Mouse (Mus musculus) stomach, embryonic 15.5 days (tissue): ENCODE results near the gene Slc16a2. TPM values are rescaled to one million over a fixed set of nuclear protein-coding genes. Genes with fewer than 3 reads are reported as not detected.
A peak's percentile ranks its signal among the peaks of the same experiment; 100 is the strongest.
"Not testable (repeated sequence)": the region's sequence is repeated elsewhere in the genome, so short reads cannot be mapped to it uniquely, and the experiment has no call there.

ENCODE experiments used
- ATAC-seq: fragments of 200-750 bp; cut with Nextera tagmentation; 2 replicates; pipeline ENCODE4 v1.8.0; 2017; ENCODE audit warnings: low read depth, moderate number of reproducible peaks, moderate TSS enrichment; ENCODE audit not compliant: insufficient read depth, low FRiP score
- H3K27ac ChIP-seq: fragments of 300-500 bp; sonication (generic); 2 replicates; pipeline ENCODE4 v1.5.1; 2015; ENCODE audit warnings: mild to moderate bottlenecking, inconsistent platforms
- H3K27me3 ChIP-seq: fragments of 300-500 bp; sonication (generic); replicated peaks from 2 replicates; pipeline ENCODE4 v1.6.1; 2015; ENCODE audit warnings: inconsistent platforms
- H3K36me3 ChIP-seq: fragments of 300-500 bp; sonication (generic); 2 replicates; pipeline ENCODE4 v1.6.1; 2015; ENCODE audit warnings: inconsistent platforms
- H3K4me1 ChIP-seq: fragments of 300-500 bp; sonication (generic); 2 replicates; pipeline ENCODE4 v1.6.1; 2015; ENCODE audit warnings: inconsistent platforms
- H3K4me2 ChIP-seq: fragments of 300-500 bp; sonication (generic); 2 replicates; pipeline ENCODE4 v1.6.1; 2015; ENCODE audit warnings: mild to moderate bottlenecking, inconsistent platforms
- H3K4me3 ChIP-seq: fragments of 300-500 bp; sonication (generic); replicated peaks from 2 replicates; pipeline ENCODE4 v1.5.1; 2015; ENCODE audit warnings: inconsistent platforms
- H3K9ac ChIP-seq: fragments of 300-500 bp; sonication (generic); 2 replicates; pipeline ENCODE4 v1.6.1; 2015; ENCODE audit warnings: inconsistent platforms
- H3K9me3 ChIP-seq: fragments of 300-500 bp; sonication (generic); 2 replicates; pipeline ENCODE4 v1.6.1; 2016; ENCODE audit warnings: inconsistent platforms
- WGBS: fragments of 180-500 bp; shearing (Covaris S2); methylation state at CpG from one replicate; pipeline ENCODE4 v1.1.7; 2015; 5-methylcytosine and 5-hydroxymethylcytosine counted together
- polyA plus RNA-seq: library from polyadenylated mRNA; unstranded; fragments of >200 nt; fragmentation: Nextera tagmentation; extraction: Ambion mirVana; gene quantifications from 2 replicates; pipeline ENCODE4 v1.2.1, GENCODE M21; 2015

Gene Slc16a2
- polyA plus RNA-seq, 1 experiment from 2014 or later = 7.8 TPM

GRCm38 (mm10) chrX:103694787-103695164 lies 127.0 kb downstream of the Slc16a2 start:
- 0 out of 2 replicates have a peak, but pooled peaks have one; percentile 11 for ATAC-seq
- no peak overlapping the region for H3K27ac ChIP-seq
- H3K36me3 ChIP-seq = no peaks in the 10 kb centered on the region
- H3K9ac ChIP-seq = no peak overlapping the region; the same call in 1 of the 2 replicates
- H3K9me3 ChIP-seq = no peaks in the 10 kb centered on the region
- H3K27me3 ChIP-seq = peaks cover 21% of the 10 kb centered on the region
- no peaks in the 10 kb centered on the region for H3K4me1 ChIP-seq
- peak overlapping the region; percentile 41 for H3K4me3 ChIP-seq
- WGBS = 14% methylated on average over 17 of the region's 17 CpGs
- H3K4me2 ChIP-seq = peak overlapping the region; percentile 84

- Histone ChIP-seq H3K27me3 (peaks cover 21% of the 10 kb centered on the region), H3K4me3 (no peak overlapping the region; the same call in 1 of the 2 replicates), H3K27ac (no peak overlapping the region), H3K9me3 (no peaks in the 10 kb centered on the region), H3K9ac (no peak overlapping the region), H3K4me1 (no peaks in the 10 kb centered on the region), H3K4me2 (peak overlapping the region; percentile 84; the same call in 1 of the 2 replicates), H3K36me3 (no peaks in the 10 kb centered on the region)
- 42% methylated on average over 10 of the region's 10 CpGs for WGBS
- no peak for ATAC-seq
Observed at GRCm38 (mm10) chrX:103694381-103694780, 127.4 kb downstream of the Slc16a2 start.

- H3K4me1 ChIP-seq = no peaks in the 10 kb centered on the region
- no peaks in the 10 kb centered on the region for H3K9me3 ChIP-seq
- WGBS = 83% methylated on average over 5 of the region's 5 CpGs
- no peak overlapping the region for H3K9ac ChIP-seq
- no peak overlapping the region for H3K4me2 ChIP-seq
- H3K27me3 ChIP-seq = peaks cover 25% of the 10 kb centered on the region
- no peaks in the 10 kb centered on the region for H3K36me3 ChIP-seq
- ATAC-seq = no peak
- H3K4me3 ChIP-seq = no peak overlapping the region
- no peak overlapping the region for H3K27ac ChIP-seq
Observed at GRCm38 (mm10) chrX:103692916-103693315, 128.9 kb downstream of the Slc16a2 start.

GRCm38 (mm10) chrX:103688551-103688950 lies 133.2 kb downstream of the Slc16a2 start:
- 82% methylated on average over 2 of the region's 2 CpGs for WGBS
- peaks cover 11% of the 10 kb centered on the region; the same call in 1 of the 2 replicates for H3K27me3 ChIP-seq
- no peak overlapping the region for H3K4me3 ChIP-seq
- no peaks in the 10 kb centered on the region for H3K4me1 ChIP-seq
- no peak for ATAC-seq
- H3K36me3 ChIP-seq = no peaks in the 10 kb centered on the region
- no peak overlapping the region for H3K9ac ChIP-seq
- H3K9me3 ChIP-seq = no peaks in the 10 kb centered on the region
- no peak overlapping the region for H3K4me2 ChIP-seq
- no peak overlapping the region for H3K27ac ChIP-seq

- Histone ChIP-seq H3K36me3 (no peaks in the 10 kb centered on the region), H3K4me2 (no peak overlapping the region), H3K27me3 (0 out of 2 replicates have a peak, but pooled peaks cover 2% of the 10 kb centered on the region), H3K27ac (no peak overlapping the region), H3K4me3 (no peak overlapping the region), H3K4me1 (no peaks in the 10 kb centered on the region), H3K9me3 (no peaks in the 10 kb centered on the region), H3K9ac (no peak overlapping the region)
- WGBS = 23% methylated on average over 2 of the region's 2 CpGs
- no peak for ATAC-seq
Observed at GRCm38 (mm10) chrX:103674674-103675073, 147.1 kb downstream of the Slc16a2 start.

- Histone ChIP-seq H3K9ac (no peak overlapping the region), H3K9me3 (no peaks in the 10 kb centered on the region), H3K4me3 (no peak overlapping the region), H3K27ac (no peak overlapping the region), H3K4me1 (no peaks in the 10 kb centered on the region), H3K4me2 (no peak overlapping the region), H3K36me3 (no peaks in the 10 kb centered on the region), H3K27me3 (0 out of 2 replicates have a peak, but pooled peaks cover 2% of the 10 kb centered on the region)
- no peak for ATAC-seq
- WGBS = 83% methylated on average over 3 of the region's 3 CpGs
Observed at GRCm38 (mm10) chrX:103673761-103674160, 148.0 kb downstream of the Slc16a2 start.

GRCm38 (mm10) chrX:103670245-103670644 lies 151.5 kb downstream of the Slc16a2 start:
- no peak overlapping the region for H3K27ac ChIP-seq
- no peaks in the 10 kb centered on the region for H3K9me3 ChIP-seq
- ATAC-seq = no peak
- no peaks in the 10 kb centered on the region for H3K4me1 ChIP-seq
- no peak overlapping the region for H3K4me3 ChIP-seq
- H3K27me3 ChIP-seq = no peaks in the 10 kb centered on the region
- no peak overlapping the region for H3K9ac ChIP-seq
- H3K4me2 ChIP-seq = no peak overlapping the region
- no peaks in the 10 kb centered on the region for H3K36me3 ChIP-seq

GRCm38 (mm10) chrX:103664445-103664844 lies 157.3 kb downstream of the Slc16a2 start:
- H3K4me1 ChIP-seq, H3K27me3 ChIP-seq, ATAC-seq, H3K27ac ChIP-seq, H3K4me2 ChIP-seq, H3K9me3 ChIP-seq, H3K9ac ChIP-seq, H3K4me3 ChIP-seq, H3K36me3 ChIP-seq: not testable (repeated sequence)
- 73% methylated on average over 10 of the region's 10 CpGs for WGBS

GRCm38 (mm10) chrX:103658985-103659384 lies 162.8 kb downstream of the Slc16a2 start:
- no peak for ATAC-seq
- H3K36me3 ChIP-seq = no peaks in the 10 kb centered on the region

GRCm38 (mm10) chrX:103653021-103653420 lies 168.8 kb downstream of the Slc16a2 start:
- WGBS = 33% methylated on average over 2 of the region's 2 CpGs
- peaks cover 3% of the 10 kb centered on the region; the same call in 1 of the 2 replicates for H3K27me3 ChIP-seq
- no peak overlapping the region for H3K9ac ChIP-seq
- no peaks in the 10 kb centered on the region for H3K9me3 ChIP-seq
- no peaks in the 10 kb centered on the region for H3K36me3 ChIP-seq
- H3K27ac ChIP-seq = no peak overlapping the region
- no peak for ATAC-seq
- H3K4me3 ChIP-seq = no peak overlapping the region
- no peak overlapping the region for H3K4me2 ChIP-seq
- H3K4me1 ChIP-seq = no peaks in the 10 kb centered on the region

More at GRCm38 (mm10) chrX:103658985-103659384, 162.8 kb downstream of the Slc16a2 start:
- no peak overlapping the region for H3K4me2 ChIP-seq
- H3K4me1 ChIP-seq = no peaks in the 10 kb centered on the region
- WGBS = 62% methylated on average over 4 of the region's 4 CpGs
- no peak overlapping the region for H3K4me3 ChIP-seq
- peaks cover 3% of the 10 kb centered on the region; the same call in 1 of the 2 replicates for H3K27me3 ChIP-seq
- H3K27ac ChIP-seq = no peak overlapping the region
- no peaks in the 10 kb centered on the region for H3K9me3 ChIP-seq
- H3K9ac ChIP-seq = no peak overlapping the region

GRCm38 (mm10) chrX:103652048-103652447 lies 169.7 kb downstream of the Slc16a2 start:
- Histone ChIP-seq H3K4me2 (no peak overlapping the region), H3K9me3 (no peaks in the 10 kb centered on the region), H3K36me3 (no peaks in the 10 kb centered on the region), H3K27me3 (peaks cover 3% of the 10 kb centered on the region; the same call in 1 of the 2 replicates), H3K27ac (no peak overlapping the region), H3K4me1 (no peaks in the 10 kb centered on the region), H3K9ac (no peak overlapping the region), H3K4me3 (no peak overlapping the region)
- ATAC-seq = no peak
- WGBS = 26% methylated on average over 1 of the region's 1 CpGs
